Mouse (Mus musculus): ENCODE results near the gene Gm9048. TPM values are rescaled to one million over a fixed set of nuclear protein-coding genes. Genes with fewer than 3 reads are reported as not detected.
"Not testable (repeated sequence)": the region's sequence is repeated elsewhere in the genome, so short reads cannot be mapped to it uniquely, and the experiment has no call there.

Gm9048 gene
- total RNA-seq (2014; fragmentation: Nextera tagmentation) (not detected in 2 replicates), total RNA-seq (2017) (not detected in 2 replicates)

DNA sequence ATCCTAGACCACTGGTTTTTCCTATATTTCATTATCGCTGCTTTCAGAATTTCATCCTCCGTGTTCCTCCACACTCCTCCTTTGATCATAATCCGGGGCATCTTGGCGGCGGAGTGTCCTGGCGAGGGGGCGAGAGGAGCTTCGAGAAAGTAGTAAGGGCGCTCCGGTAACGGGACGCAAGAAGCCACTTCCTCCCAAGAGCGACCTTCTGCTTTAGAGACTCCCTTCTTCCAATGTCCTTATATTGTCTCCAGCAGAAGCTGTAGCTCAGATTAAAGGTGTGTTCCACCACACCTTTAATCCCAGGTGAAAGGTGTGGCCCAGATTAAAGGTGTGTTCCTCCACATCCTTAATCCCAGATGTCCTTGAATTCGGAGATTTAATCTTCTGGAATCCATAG is at the start of gene Gm9048:
TSS of gene Gm9048 (minus strand) at position 101 of the 400 bp plus-strand sequence.
- ATAC-seq (replicated peaks; ENCODE audit: poor library complexity, severe bottlenecking), result not testable (repeated sequence)

DNA sequence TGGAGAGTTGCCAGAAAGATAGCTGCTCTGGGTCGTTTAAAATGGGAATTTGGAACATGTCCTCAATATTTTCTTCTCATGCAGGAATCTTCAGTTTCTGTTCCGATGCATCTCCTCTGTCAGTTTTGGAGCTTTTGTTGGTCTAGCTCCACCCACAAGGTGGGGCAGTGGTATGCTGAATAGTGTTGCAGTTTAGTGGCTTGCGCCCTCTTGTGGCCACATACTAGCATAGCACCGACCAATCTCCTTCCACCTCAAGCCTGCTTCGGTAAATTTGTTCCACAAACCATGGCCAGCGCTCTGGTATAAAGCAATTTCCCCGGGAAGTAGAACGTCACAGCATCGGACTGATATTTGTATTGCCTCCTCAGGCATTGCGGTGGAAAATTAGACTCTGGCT is 22.0 kb upstream of the Gm9048 start:
- ATAC-seq (replicated peaks; ENCODE audit: poor library complexity, severe bottlenecking), result peak; percentile 100

- no peak for ATAC-seq (replicated peaks; ENCODE audit: poor library complexity, severe bottlenecking)
Observed at GRCm38 (mm10) chr10:118369518-118369917, 21.0 kb upstream of the Gm9048 start.

DNA sequence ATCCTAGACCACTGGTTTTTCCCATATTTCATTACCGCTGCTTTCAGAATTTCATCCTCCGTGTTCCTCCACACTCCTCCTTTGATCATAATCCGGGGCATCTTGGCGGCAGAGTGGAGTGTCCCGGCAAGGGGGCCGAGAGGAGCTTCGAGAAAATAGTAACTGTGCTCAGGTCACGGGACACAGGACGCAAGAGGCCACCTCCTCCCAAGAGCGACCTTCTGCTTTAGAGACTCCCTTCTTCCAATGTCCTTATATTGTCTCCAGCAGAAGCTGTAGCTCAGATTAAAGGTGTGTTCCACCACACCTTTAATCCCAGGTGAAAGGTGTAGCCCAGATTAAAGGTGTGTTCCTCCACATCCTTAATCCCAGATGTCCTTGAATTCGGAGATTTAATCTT is 5.5 kb upstream of the Gm9048 start, which contains the start of gene Gm9049:
TSS of gene Gm9049 (minus strand) at position 101 of the 400 bp plus-strand sequence.
- ATAC-seq (replicated peaks; ENCODE audit: poor library complexity, severe bottlenecking), result not testable (repeated sequence)

DNA sequence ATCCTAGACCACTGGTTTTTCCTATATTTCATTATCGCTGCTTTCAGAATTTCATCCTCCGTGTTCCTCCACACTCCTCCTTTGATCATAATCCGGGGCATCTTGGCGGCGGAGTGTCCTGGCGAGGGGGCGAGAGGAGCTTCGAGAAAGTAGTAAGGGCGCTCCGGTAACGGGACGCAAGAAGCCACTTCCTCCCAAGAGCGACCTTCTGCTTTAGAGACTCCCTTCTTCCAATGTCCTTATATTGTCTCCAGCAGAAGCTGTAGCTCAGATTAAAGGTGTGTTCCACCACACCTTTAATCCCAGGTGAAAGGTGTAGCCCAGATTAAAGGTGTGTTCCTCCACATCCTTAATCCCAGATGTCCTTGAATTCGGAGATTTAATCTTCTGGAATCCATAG is 5.3 kb downstream of the Gm9048 start, which contains the start of gene Gm9046:
TSS of gene Gm9046 (minus strand) at position 101 of the 400 bp plus-strand sequence.
- ATAC-seq (replicated peaks; ENCODE audit: poor library complexity, severe bottlenecking), result not testable (repeated sequence)

- ATAC-seq (replicated peaks; ENCODE audit: poor library complexity, severe bottlenecking), result not testable (repeated sequence)
Observed at GRCm38 (mm10) chr10:118337731-118338130, 10.7 kb downstream of the Gm9048 start, which contains the start of gene Gm9045. Gene Gm9045 (minus strand): TSS chr10:118337831.

GRCm38 (mm10) chr10:118332308-118332707 is 16.2 kb downstream of the Gm9048 start, which contains the start of gene Gm9044:
Gene Gm9044 (minus strand): TSS chr10:118332408.
- not testable (repeated sequence) for ATAC-seq (replicated peaks; ENCODE audit: poor library complexity, severe bottlenecking)

DNA sequence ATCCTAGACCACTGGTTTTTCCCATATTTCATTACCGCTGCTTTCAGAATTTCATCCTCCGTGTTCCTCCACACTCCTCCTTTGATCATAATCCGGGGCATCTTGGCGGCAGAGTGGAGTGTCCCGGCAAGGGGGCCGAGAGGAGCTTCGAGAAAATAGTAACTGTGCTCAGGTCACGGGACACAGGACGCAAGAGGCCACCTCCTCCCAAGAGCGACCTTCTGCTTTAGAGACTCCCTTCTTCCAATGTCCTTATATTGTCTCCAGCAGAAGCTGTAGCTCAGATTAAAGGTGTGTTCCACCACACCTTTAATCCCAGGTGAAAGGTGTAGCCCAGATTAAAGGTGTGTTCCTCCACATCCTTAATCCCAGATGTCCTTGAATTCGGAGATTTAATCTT is 21.6 kb downstream of the Gm9048 start, which contains the start of gene Gm9040:
TSS of gene Gm9040 (minus strand) at position 101 of the 400 bp plus-strand sequence.
- not testable (repeated sequence) for ATAC-seq (replicated peaks; ENCODE audit: poor library complexity, severe bottlenecking)

DNA sequence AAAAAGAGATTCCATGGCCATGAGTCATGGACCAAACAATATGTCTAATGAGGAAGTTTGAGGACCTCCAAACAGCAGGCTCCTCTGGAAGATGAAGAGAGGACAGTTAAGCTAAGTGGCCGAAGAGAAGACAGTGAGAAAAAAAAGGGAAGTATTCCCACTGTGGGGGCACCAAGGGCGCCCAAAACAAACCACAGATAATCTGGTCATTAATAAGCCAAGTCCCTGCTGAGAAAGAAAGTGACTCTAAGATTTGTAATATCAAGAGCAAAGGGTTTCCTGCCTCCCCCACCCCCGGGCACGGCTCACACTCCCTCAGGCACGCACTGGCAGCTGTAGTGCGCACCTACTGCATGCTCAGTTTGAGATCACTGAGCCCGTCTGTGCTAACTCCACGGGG is 29.5 kb downstream of the Gm9048 start:
- peak; percentile 96 for ATAC-seq (replicated peaks; ENCODE audit: poor library complexity, severe bottlenecking)

- ATAC-seq (replicated peaks; ENCODE audit: poor library complexity, severe bottlenecking), result 0 out of 2 replicates have a peak, but pooled peaks have one; percentile 33
Observed at GRCm38 (mm10) chr10:118302133-118302532, 46.3 kb downstream of the Gm9048 start.

Other genes starting within 250 kb of the Gm9048 start
- 11.8 and 13.8 TPM in 2 replicates for gene Mdm1, start 206.9 kb downstream of the Gm9048 start, total RNA-seq (2014; fragmentation: Nextera tagmentation)
- gene Mdm1, start 206.9 kb downstream of the Gm9048 start, total RNA-seq (2017), result 33.8 and 47.5 TPM in 2 replicates
- gene Il22, start 143.7 kb downstream of the Gm9048 start, total RNA-seq (2014; fragmentation: Nextera tagmentation), result not detected in 2 replicates
- not detected in 2 replicates for gene Il22, start 143.7 kb downstream of the Gm9048 start, total RNA-seq (2017)
- gene Gm32717, start 107.9 kb downstream of the Gm9048 start, total RNA-seq (2014; fragmentation: Nextera tagmentation), result not detected in 2 replicates
- gene Gm32717, start 107.9 kb downstream of the Gm9048 start, total RNA-seq (2017), result 0.09 and 0.31 TPM in 2 replicates
- gene Gm32802, start 90.0 kb downstream of the Gm9048 start, total RNA-seq (2014; fragmentation: Nextera tagmentation), result not detected in 2 replicates
- gene Gm32802, start 90.0 kb downstream of the Gm9048 start, total RNA-seq (2017), result 0.09 and 0.31 TPM in 2 replicates
- gene Iltifb, start 53.6 kb downstream of the Gm9048 start, total RNA-seq (2014; fragmentation: Nextera tagmentation), result not detected in 2 replicates
- not detected in 2 replicates for gene Iltifb, start 53.6 kb downstream of the Gm9048 start, total RNA-seq (2017)
- gene Gm9040, start 21.7 kb downstream of the Gm9048 start, total RNA-seq (2014; fragmentation: Nextera tagmentation), result not detected in 2 replicates
- not detected in 2 replicates for gene Gm9040, start 21.7 kb downstream of the Gm9048 start, total RNA-seq (2017)
- not detected in 2 replicates for gene Gm9044, start 16.3 kb downstream of the Gm9048 start, total RNA-seq (2014; fragmentation: Nextera tagmentation)
- not detected in 2 replicates for gene Gm9044, start 16.3 kb downstream of the Gm9048 start, total RNA-seq (2017)
- gene Gm9045, start 10.8 kb downstream of the Gm9048 start, total RNA-seq (2014; fragmentation: Nextera tagmentation), result not detected in 2 replicates
- 0.17 TPM in 1 of 2 replicates, not detected in the other for gene Gm9045, start 10.8 kb downstream of the Gm9048 start, total RNA-seq (2017)
- not detected in 2 replicates for gene Gm9046, start 5.4 kb downstream of the Gm9048 start, total RNA-seq (2014; fragmentation: Nextera tagmentation)
- gene Gm9046, start 5.4 kb downstream of the Gm9048 start, total RNA-seq (2017), result not detected in 2 replicates
- gene Gm9049, start 5.4 kb upstream of the Gm9048 start, total RNA-seq (2014; fragmentation: Nextera tagmentation), result not detected in 2 replicates
- 0.17 TPM in 1 of 2 replicates, not detected in the other for gene Gm9049, start 5.4 kb upstream of the Gm9048 start, total RNA-seq (2017)
- gene Ifng, start 92.4 kb upstream of the Gm9048 start, total RNA-seq (2014; fragmentation: Nextera tagmentation), result not detected in 2 replicates
- gene Ifng, start 92.4 kb upstream of the Gm9048 start, total RNA-seq (2017), result not detected in 2 replicates

Data from granulocyte monocyte progenitor cell, adult 5-6 weeks (primary cell).